Mouse (Mus musculus): ENCODE measurements around the gene Gtf3a. TPM values are rescaled to one million over a fixed set of nuclear protein-coding genes. Genes with fewer than 3 reads are reported as not detected.

Gtf3a gene
- polyA plus RNA-seq, 1 experiment from 2014 or later, result 114 TPM

DNA sequence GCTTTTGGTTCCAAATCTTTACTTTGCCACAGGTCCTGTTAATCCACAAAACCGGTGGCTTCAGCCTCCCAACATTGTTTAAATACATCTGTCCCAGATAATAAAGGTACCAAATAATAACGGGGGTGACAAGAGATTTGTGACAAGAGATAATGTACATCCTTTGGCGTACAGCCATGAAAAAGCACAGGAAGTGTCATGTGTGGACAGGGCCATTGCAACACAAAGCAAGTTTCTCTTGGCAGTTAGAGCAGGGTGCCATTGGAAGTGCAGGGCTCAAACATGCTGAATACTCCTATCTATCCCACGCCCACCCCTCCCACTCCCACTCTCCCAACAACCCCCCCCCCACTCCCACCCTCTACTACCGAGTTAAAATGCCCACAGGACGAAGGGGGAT lies 46.5 kb downstream of the Gtf3a start:
- Histone ChIP-seq H3K4me3 (replicated peaks) (no peak overlapping the region), H3K36me3 (replicated peaks) (no peaks in the 10 kb centered on the region), H3K9me3 (no peaks in the 10 kb centered on the region), H3K27me3 (peaks cover 14% of the 10 kb centered on the region), H3K27ac (no peak overlapping the region), H3K4me2 (no peak overlapping the region), H3K9ac (no peak overlapping the region), H3K4me1 (no peaks in the 10 kb centered on the region)
- no peak for ATAC-seq (ENCODE audit: low FRiP score)
- 85% methylated on average over 6 of the region's 6 CpGs for WGBS

DNA sequence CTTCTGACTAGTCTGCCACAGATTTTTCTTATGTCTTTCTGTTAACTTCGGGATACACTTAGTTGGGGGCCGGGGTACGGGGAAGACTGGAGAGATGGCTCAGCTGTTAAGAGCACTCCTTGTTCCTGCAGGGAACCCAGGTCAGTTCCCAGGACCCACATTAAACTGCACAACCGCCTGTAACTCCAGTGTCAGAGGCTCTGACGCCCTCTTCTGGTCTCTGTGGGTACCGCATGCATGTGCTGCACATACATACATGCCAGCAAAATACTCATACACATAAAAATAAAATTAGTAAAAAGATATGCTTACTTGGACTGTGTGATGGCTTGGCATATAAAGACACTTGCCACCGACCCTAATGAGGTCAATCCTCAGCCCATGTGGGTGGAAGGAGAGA lies 48.4 kb downstream of the Gtf3a start:
- Histone ChIP-seq H3K27me3 (peaks cover 14% of the 10 kb centered on the region; the same call in 1 of the 2 replicates), H3K9me3 (no peaks in the 10 kb centered on the region), H3K9ac (no peak overlapping the region), H3K4me3 (replicated peaks) (no peak overlapping the region), H3K4me1 (no peaks in the 10 kb centered on the region), H3K4me2 (no peak overlapping the region), H3K27ac (no peak overlapping the region), H3K36me3 (replicated peaks) (no peaks in the 10 kb centered on the region)
- WGBS, result 81% methylated on average over 7 of the region's 7 CpGs
- ATAC-seq (ENCODE audit: low FRiP score), result no peak

DNA sequence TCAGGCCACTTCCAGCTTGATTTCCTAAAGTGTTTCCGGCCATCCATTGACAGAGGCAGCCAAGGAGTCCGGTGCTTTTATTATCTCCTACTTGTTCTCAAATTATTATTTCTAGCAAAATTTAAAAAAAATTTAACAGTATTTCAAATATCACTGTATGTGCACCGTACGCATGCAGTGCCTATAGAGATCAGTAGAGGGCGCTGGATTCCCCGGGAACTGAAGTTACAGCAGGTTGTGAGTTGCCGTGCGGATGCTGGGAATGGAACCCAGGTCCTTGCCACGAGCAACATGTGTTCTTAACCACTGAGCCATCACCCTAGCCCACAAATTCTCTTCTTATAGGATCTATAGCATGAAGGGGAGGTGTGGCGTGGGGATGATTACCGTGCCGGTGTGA lies 50.3 kb downstream of the Gtf3a start:
- no peaks in the 10 kb centered on the region for H3K36me3 ChIP-seq (replicated peaks)
- no peak overlapping the region for H3K9ac ChIP-seq
- H3K9me3 ChIP-seq, result no peaks in the 10 kb centered on the region
- whole genome bisulfite sequencing, result 92% methylated on average over 12 of the region's 12 CpGs
- H3K4me2 ChIP-seq, result no peak overlapping the region
- no peak for ATAC-seq (ENCODE audit: low FRiP score)
- H3K27ac ChIP-seq, result no peak overlapping the region
- H3K4me3 ChIP-seq (replicated peaks), result no peak overlapping the region
- H3K4me1 ChIP-seq, result no peaks in the 10 kb centered on the region
- H3K27me3 ChIP-seq, result peaks cover 5% of the 10 kb centered on the region; the same call in 1 of the 2 replicates

DNA sequence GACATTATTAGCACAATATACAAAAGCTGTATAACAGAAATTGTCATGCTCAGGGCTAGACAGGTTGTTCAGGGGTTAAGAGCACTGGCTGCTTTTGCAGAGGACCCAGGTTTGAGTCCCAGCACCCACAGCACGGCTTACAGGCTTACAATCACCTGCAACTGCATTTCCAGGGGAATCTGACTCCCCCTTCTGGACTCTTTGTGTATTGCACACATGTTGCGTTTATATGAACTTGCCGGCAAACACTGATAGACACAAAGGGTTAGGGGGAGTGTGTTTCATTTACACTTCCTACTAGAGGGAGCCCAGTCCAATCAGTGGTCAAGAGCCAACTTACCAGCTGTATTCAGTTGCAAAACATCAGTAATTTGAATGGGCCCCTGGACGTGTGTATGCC lies 52.9 kb downstream of the Gtf3a start:
- WGBS, result 88% methylated on average over 4 of the region's 4 CpGs
- H3K4me3 ChIP-seq (replicated peaks), result no peak overlapping the region
- no peaks in the 10 kb centered on the region for H3K4me1 ChIP-seq
- ATAC-seq (ENCODE audit: low FRiP score), result no peak
- H3K9ac ChIP-seq, result no peak overlapping the region
- peaks cover 5% of the 10 kb centered on the region; the same call in 1 of the 2 replicates for H3K27me3 ChIP-seq
- no peak overlapping the region for H3K4me2 ChIP-seq
- no peaks in the 10 kb centered on the region for H3K36me3 ChIP-seq (replicated peaks)
- no peaks in the 10 kb centered on the region for H3K9me3 ChIP-seq
- no peak overlapping the region for H3K27ac ChIP-seq

DNA sequence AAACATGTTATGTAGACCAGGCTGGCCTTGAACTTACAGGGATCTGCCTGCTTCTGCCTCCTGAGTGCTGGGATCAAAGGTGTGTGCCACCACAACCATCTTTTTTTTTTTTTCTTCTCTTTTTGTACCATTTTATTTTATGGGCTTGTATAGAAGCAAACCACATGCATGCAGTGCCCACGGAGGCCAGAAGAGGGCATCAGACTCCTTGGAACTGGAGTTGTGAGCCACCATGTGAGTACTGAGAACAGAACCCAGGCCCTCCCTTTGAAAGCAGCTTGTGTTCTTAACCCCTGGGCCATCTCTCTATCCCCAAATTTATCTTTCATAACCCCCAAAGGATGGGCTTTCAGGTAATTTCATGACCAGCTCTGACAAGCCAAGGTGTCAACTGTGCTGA lies 54.8 kb downstream of the Gtf3a start:
- H3K4me1 ChIP-seq, result no peaks in the 10 kb centered on the region
- H3K27ac ChIP-seq, result no peak overlapping the region
- peaks cover 5% of the 10 kb centered on the region; the same call in 1 of the 2 replicates for H3K27me3 ChIP-seq
- WGBS, result 68% methylated on average over 1 of the region's 1 CpGs
- H3K36me3 ChIP-seq (replicated peaks), result no peaks in the 10 kb centered on the region
- H3K9ac ChIP-seq, result no peak overlapping the region
- no peak overlapping the region for H3K4me3 ChIP-seq (replicated peaks)
- no peak for ATAC-seq (ENCODE audit: low FRiP score)
- H3K9me3 ChIP-seq, result no peaks in the 10 kb centered on the region
- H3K4me2 ChIP-seq, result no peak overlapping the region

Other genes with a start within 250 kb of the Gtf3a start
- 17.8 and 18.3 TPM in 2 replicates for gene Usp12, start 153.7 kb upstream of the Gtf3a start, polyA plus RNA-seq (2016; fragmentation: Nextera tagmentation; extraction: Ambion mirVana)
- 413 and 432 TPM in 2 replicates for gene Rpl21, start 115.8 kb upstream of the Gtf3a start, polyA plus RNA-seq (2016; fragmentation: Nextera tagmentation; extraction: Ambion mirVana)
- 19.2 and 19.3 TPM in 2 replicates for gene Rasl11a, start 103.6 kb upstream of the Gtf3a start, polyA plus RNA-seq (2016; fragmentation: Nextera tagmentation; extraction: Ambion mirVana)
- gene Mtif3, start 15.1 kb downstream of the Gtf3a start, polyA plus RNA-seq (2016; fragmentation: Nextera tagmentation; extraction: Ambion mirVana), result 18.8 and 22.3 TPM in 2 replicates
- gene Lnx2, start 127.9 kb downstream of the Gtf3a start, polyA plus RNA-seq (2016; fragmentation: Nextera tagmentation; extraction: Ambion mirVana), result 7.4 and 7.7 TPM in 2 replicates
- 96.9 and 99.6 TPM in 2 replicates for gene Polr1d, start 128.4 kb downstream of the Gtf3a start, polyA plus RNA-seq (2016; fragmentation: Nextera tagmentation; extraction: Ambion mirVana)
- 8.6 and 8.7 TPM in 2 replicates for gene Gsx1, start 240.0 kb downstream of the Gtf3a start, polyA plus RNA-seq (2016; fragmentation: Nextera tagmentation; extraction: Ambion mirVana)